Mouse (Mus musculus): ENCODE measurements around the gene Olfr1094.

Olfr1094 gene

GRCm38 (mm10) chr2:86824363-86824762 is at the start of gene Olfr1094:
TSS of gene Olfr1094 (plus strand) at chr2:86824663.
- DNase-seq (ENCODE audit: low read depth), result no peak

- DNase-seq (ENCODE audit: low read depth), result no peak
These were observed 42.3 kb upstream of the Olfr1094 start, which contains the start of gene Olfr1093 for GRCm38 (mm10) chr2:86782179-86782578. TSS of gene Olfr1093 (plus strand) at chr2:86782479.

GRCm38 (mm10) chr2:86809918-86810317 is 14.5 kb upstream of the Olfr1094 start, which contains the start of gene Olfr141:
TSS of gene Olfr141 (minus strand) at chr2:86810018.
- no peak for DNase-seq (ENCODE audit: low read depth)

- DNase-seq (ENCODE audit: low read depth), result no peak
These were observed 27.1 kb downstream of the Olfr1094 start, which contains the start of gene Olfr1095 for GRCm38 (mm10) chr2:86851596-86851995. TSS of gene Olfr1095 (minus strand) at chr2:86851696.

GRCm38 (mm10) chr2:86874702-86875101 is 50.2 kb downstream of the Olfr1094 start, which contains the start of gene Gm13723:
TSS of gene Gm13723 (minus strand) at chr2:86874802.
- DNase-seq (ENCODE audit: low read depth), result no peak

All from fibroblast of lung, adult 2 months (primary cell).